Mouse (Mus musculus): Measurements from ENCODE around the gene Gprin1. TPM values are rescaled to one million over a fixed set of nuclear protein-coding genes. Genes with fewer than 3 reads are reported as not detected.
A peak's percentile ranks its signal among the peaks of the same experiment; 100 is the strongest.
"Not testable (repeated sequence)": the region's sequence is repeated elsewhere in the genome, so short reads cannot be mapped to it uniquely, and the experiment has no call there.

Gene Gprin1
- total and polyA plus RNA-seq, 3 experiments: not detected

DNA sequence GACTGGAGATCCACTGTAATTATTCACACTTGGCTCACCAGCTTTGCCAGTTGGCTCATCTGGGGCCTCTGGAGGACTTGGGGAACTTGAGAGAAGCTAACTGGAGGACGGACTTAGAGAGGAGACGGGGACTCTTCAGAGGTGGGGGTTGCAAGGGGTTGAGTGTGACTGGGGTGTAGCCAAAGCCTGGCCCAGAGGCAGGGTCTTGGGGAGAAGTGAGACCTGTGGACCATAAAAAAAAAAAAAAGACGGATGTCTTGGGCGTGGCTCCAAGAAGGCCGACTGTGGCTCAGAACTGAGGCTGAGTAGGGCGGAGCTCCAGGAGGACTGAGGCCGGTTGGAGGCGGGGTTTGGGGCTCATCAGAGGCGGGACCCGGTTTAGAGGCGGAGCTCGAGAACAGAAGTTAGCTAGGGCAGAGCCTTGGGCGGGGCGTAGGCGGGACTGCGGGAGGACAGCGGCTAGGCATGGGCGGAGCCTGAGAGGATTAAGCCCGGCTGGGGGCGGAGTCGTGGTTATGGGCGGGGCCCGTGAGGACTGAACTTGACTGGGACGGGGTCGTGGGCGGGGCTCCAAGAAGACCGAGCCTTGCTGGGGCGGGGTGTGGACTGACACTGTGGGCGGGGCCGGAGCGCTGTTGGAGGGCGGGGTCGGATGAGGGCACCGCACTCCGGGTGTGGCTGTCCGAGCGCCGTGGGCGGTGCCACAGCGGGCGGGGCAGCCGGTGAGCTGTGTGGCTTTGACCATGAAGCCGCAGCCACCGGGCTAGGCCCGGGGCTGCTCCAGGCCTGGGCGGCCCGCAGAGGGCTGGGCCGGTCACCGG lies 39.3 kb upstream of the Gprin1 start, which contains the start of gene Tspan17 (continued):
- TF ChIP-seq UBTF (IDR thresholded peaks at IDR 0.05; ENCODE audit: borderline replicate concordance, insufficient read depth, low read depth, low read length) (no peak), USF1 (IDR thresholded peaks at IDR 0.05; ENCODE audit: low read depth, low read length) (no peak), MXI1 (IDR thresholded peaks at IDR 0.05; ENCODE audit: low read depth, low read length) (no peak), KAT2A (conservative IDR thresholded peaks at IDR 0.05; ENCODE audit: low read depth, low read length) (no peak), RAD21 (IDR thresholded peaks at IDR 0.05; ENCODE audit: low read depth, low read length) (no peak), TBP (IDR thresholded peaks at IDR 0.05; ENCODE audit: low read depth, low read length) (peak; percentile 56), NELFE (IDR thresholded peaks at IDR 0.05; ENCODE audit: low read depth, low read length) (no peak), TAL1 (IDR thresholded peaks at IDR 0.05; ENCODE audit: low read length) (no peak), ETS1 (IDR thresholded peaks at IDR 0.05; ENCODE audit: low read depth, low read length) (no peak), RCOR1 (IDR thresholded peaks at IDR 0.05; ENCODE audit: low read depth, low read length) (no peak)

DNA sequence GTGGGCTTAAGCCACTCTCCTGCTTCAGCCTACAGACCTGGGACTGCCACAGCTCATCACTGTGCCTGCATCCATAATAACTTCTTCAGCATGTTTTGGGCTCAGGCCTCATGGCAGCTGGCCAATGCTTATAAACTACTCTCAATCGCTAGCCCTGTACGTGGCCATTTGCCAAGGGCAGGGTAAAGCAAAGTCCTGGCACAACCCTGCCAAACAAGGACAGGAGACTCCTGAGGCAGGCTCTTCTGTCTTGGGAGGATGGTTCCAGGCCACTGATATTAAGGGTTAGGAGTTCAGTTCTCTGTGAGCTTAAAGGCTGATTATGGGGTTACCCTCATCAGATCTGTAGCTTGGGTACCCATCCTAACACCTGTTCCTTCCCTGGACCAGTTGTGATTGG lies 37.9 kb upstream of the Gprin1 start:
- H3K36me3 ChIP-seq (ENCODE audit: control insufficient read depth in 1 of 2, insufficient read depth in 2 of 2, low read length in 2 of 2); H3K4me1 ChIP-seq (ENCODE audit: control insufficient read depth in 1 of 2, insufficient read depth in 2 of 2, low read length in 2 of 2); H3K9me3 ChIP-seq (replicated peaks; ENCODE audit: insufficient read depth, low read length); H3K79me2 ChIP-seq (ENCODE audit: control insufficient read depth, insufficient read depth, low read length, poor library complexity); H3K9ac ChIP-seq (ENCODE audit: control insufficient read depth, low read depth, low read length, poor library complexity, severe bottlenecking); H3K27ac ChIP-seq (ENCODE audit: control insufficient read depth, low read depth, low read length); H3K4me3 ChIP-seq (ENCODE audit: control insufficient read depth in 1 of 2, insufficient read depth in 1 of 2, low read depth in 2 of 2, low read length in 2 of 2); DNase-seq (ENCODE audit: low read depth, low spot score): not testable (repeated sequence)
- H3K27me3 ChIP-seq (ENCODE audit: control insufficient read depth in 1 of 2, insufficient read depth in 2 of 2, low read length in 2 of 2): peaks cover 3 to 12% of the 10 kb centered on the region in 2 experiments; a peak in 3 of 4 replicates

DNA sequence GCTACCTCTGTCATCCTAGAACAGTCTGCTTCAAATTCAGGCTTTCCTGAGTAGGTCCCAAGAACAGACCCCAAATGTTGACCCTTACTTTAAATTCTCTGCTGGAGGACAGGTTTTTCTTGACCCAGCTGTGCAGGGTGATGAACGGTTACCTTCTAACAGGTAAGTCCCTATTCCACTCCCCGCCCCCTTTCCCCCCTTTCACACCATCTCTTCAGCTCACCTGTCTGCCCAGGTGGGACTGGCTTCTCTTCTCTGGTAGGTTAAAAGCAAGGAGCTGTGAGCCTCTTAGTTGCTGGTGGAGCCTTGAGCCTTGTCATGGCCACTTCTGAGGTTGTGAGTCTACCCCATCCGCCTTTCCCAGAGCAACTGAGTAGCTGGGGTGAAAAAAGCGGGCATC lies 34.0 kb upstream of the Gprin1 start, which contains the start of gene Eif4e1b:
TSS of gene Eif4e1b (plus strand) at position 301 of the 400 bp plus-strand sequence.
- no peak for DNase-seq (ENCODE audit: low read depth, low spot score)
- no peak within 1 kb of the TSS for H3K27ac ChIP-seq (ENCODE audit: control insufficient read depth, low read depth, low read length)
- TF ChIP-seq ZNF384 (IDR thresholded peaks at IDR 0.05; ENCODE audit: low read depth, low read length): no peak
- no peak for TF ChIP-seq MEF2A (IDR thresholded peaks at IDR 0.05; ENCODE audit: extremely low read depth, insufficient replicate concordance, low read depth, low read length, poor library complexity, severe bottlenecking)
- TF ChIP-seq POLR2AphosphoS2 (IDR thresholded peaks at IDR 0.05; ENCODE audit: low read length): no peak
- no peak for TF ChIP-seq JUND (IDR thresholded peaks at IDR 0.05; ENCODE audit: low read depth, low read length)
- no peak for TF ChIP-seq RAD21 (IDR thresholded peaks at IDR 0.05; ENCODE audit: low read depth, low read length)
- TF ChIP-seq CHD2 (IDR thresholded peaks at IDR 0.05; ENCODE audit: low read length): no peak
- no peak for TF ChIP-seq ZKSCAN1 (IDR thresholded peaks at IDR 0.05; ENCODE audit: low read depth, low read length)
- TF ChIP-seq GABPA (IDR thresholded peaks at IDR 0.05; ENCODE audit: low read depth, low read length): no peak
- TF ChIP-seq MYC (IDR thresholded peaks at IDR 0.05; ENCODE audit: low read depth, low read length): no peak
- no peak for TF ChIP-seq UBTF (IDR thresholded peaks at IDR 0.05; ENCODE audit: borderline replicate concordance, insufficient read depth, low read depth, low read length)
- TF ChIP-seq RCOR1 (IDR thresholded peaks at IDR 0.05; ENCODE audit: low read depth, low read length): no peak
- TF ChIP-seq E2F4 (IDR thresholded peaks at IDR 0.05; ENCODE audit: borderline replicate concordance, low read depth, low read length): no peak

More for the DNA sequence above, 34.0 kb upstream of the Gprin1 start, which contains the start of gene Eif4e1b:
- Histone ChIP-seq H3K4me3 (ENCODE audit: control insufficient read depth in 1 of 2, insufficient read depth in 1 of 2, low read depth in 2 of 2, low read length in 2 of 2) (no peak within 1 kb of the TSS), H3K4me1 (ENCODE audit: control insufficient read depth in 1 of 2, insufficient read depth in 2 of 2, low read length in 2 of 2) (no peaks in the 10 kb centered on the region), H3K36me3 (ENCODE audit: control insufficient read depth in 1 of 2, insufficient read depth in 2 of 2, low read length in 2 of 2) (no peaks in the 10 kb centered on the region), H3K79me2 (ENCODE audit: control insufficient read depth, insufficient read depth, low read length, poor library complexity) (no peaks in the 10 kb centered on the region), H3K27me3 (ENCODE audit: control insufficient read depth in 1 of 2, insufficient read depth in 2 of 2, low read length in 2 of 2) (peaks cover 3 to 15% of the 10 kb centered on the region in 2 experiments; a peak in 3 of 4 replicates), H3K9me3 (replicated peaks; ENCODE audit: insufficient read depth, low read length) (no peaks in the 10 kb centered on the region), H3K9ac (ENCODE audit: control insufficient read depth, low read depth, low read length, poor library complexity, severe bottlenecking) (no peak within 1 kb of the TSS)
